Comparison of ENCODE assay signal across 17 mouse cellular contexts in genomic region chr9:103726751-103727462, GRCm38 (mm10). TPM values are rescaled to one million over a fixed set of nuclear protein-coding genes. Genes with fewer than 3 reads are reported as not detected.
A peak's percentile ranks its signal among the peaks of the same experiment; 100 is the strongest.
DNase-seq lines count a peak whose midpoint lies in the region; ATAC-seq and TF ChIP-seq lines count a peak whose summit lies in the region.
"Had no signal": no experiment of that assay in that cellular context is flagged by ENCODE, and none has a peak within 500 bp of the region (broad histone marks: within the 10 kb centered on the region; RNA-seq: fewer than 3 reads in every experiment).

No protein-coding gene starts in this region.

- no peaks in the 10 kb centered on the region for H3K4me1 ChIP-seq in forebrain, embryonic 14.5 days (ENCODE audit: control insufficient read depth, insufficient read depth, low read length)
- H3K4me1 ChIP-seq in forebrain, embryonic 13.5 days = peaks cover 6% of the 10 kb centered on the region; the same call in 1 of the 2 replicates
- H3K4me1 ChIP-seq in limb, embryonic 13.5 days = peaks cover 9% of the 10 kb centered on the region; the same call in 1 of the 2 replicates
- no peaks in the 10 kb centered on the region for H3K4me1 ChIP-seq in limb, embryonic 10.5 days
- no peaks in the 10 kb centered on the region for H3K4me1 ChIP-seq in neural tube, embryonic 15.5 days
- H3K4me1 ChIP-seq: liver, embryonic 13.5 days; megakaryocyte, embryonic 14.5 days had no signal

- peak overlapping the region; percentile 39; the same call in 1 of the 2 replicates for H3K27ac ChIP-seq in forebrain, embryonic 14.5 days (ENCODE audit: low read depth, low read length)
- H3K27ac ChIP-seq in forebrain, embryonic 13.5 days = no peak overlapping the region
- no peak overlapping the region for H3K27ac ChIP-seq in limb, embryonic 13.5 days
- H3K27ac ChIP-seq in limb, embryonic 10.5 days = no peak overlapping the region
- H3K27ac ChIP-seq in neural tube, embryonic 15.5 days (replicated peaks) = no peak overlapping the region
- H3K27ac ChIP-seq: heart, embryonic 15.5 days; liver, embryonic 13.5 days; stomach, postnatal 0 days had no signal

- H3K4me3 ChIP-seq in forebrain, embryonic 14.5 days (ENCODE audit: low read depth, low read length) = no peak overlapping the region
- no peak overlapping the region for H3K4me3 ChIP-seq in forebrain, embryonic 13.5 days
- H3K4me3 ChIP-seq in limb, embryonic 13.5 days = no peak overlapping the region
- no peak overlapping the region for H3K4me3 ChIP-seq in limb, embryonic 10.5 days
- H3K4me3 ChIP-seq in neural tube, embryonic 15.5 days (replicated peaks) = no peak overlapping the region
- H3K4me3 ChIP-seq: heart, embryonic 15.5 days; liver, embryonic 13.5 days; megakaryocyte, embryonic 14.5 days had no signal

- H3K36me3 ChIP-seq in forebrain, embryonic 14.5 days (ENCODE audit: control insufficient read depth, insufficient read depth, low read length) = no peaks in the 10 kb centered on the region
- H3K36me3 ChIP-seq in forebrain, embryonic 13.5 days (ENCODE audit: poor library complexity, severe bottlenecking) = peaks cover 7% of the 10 kb centered on the region
- H3K36me3 ChIP-seq in limb, embryonic 13.5 days = no peaks in the 10 kb centered on the region
- H3K36me3 ChIP-seq in limb, embryonic 10.5 days = no peaks in the 10 kb centered on the region
- no peaks in the 10 kb centered on the region for H3K36me3 ChIP-seq in neural tube, embryonic 15.5 days
- H3K36me3 ChIP-seq: heart, embryonic 15.5 days; liver, embryonic 13.5 days had no signal

- no peak overlapping the region for H3K9ac ChIP-seq in forebrain, embryonic 14.5 days (ENCODE audit: low read length)
- no peak overlapping the region for H3K9ac ChIP-seq in forebrain, embryonic 13.5 days
- no peak overlapping the region for H3K9ac ChIP-seq in limb, embryonic 13.5 days
- H3K9ac ChIP-seq in neural tube, embryonic 15.5 days (replicated peaks) = no peak overlapping the region
- H3K9ac ChIP-seq: heart, embryonic 15.5 days; liver, embryonic 13.5 days had no signal

- no peak for TF ChIP-seq CTCF in brain, embryonic 14.5 days (IDR thresholded peaks at IDR 0.05; ENCODE audit: borderline replicate concordance, extremely low read depth, insufficient read depth, insufficient read length)

- DNase-seq in forebrain, embryonic 14.5 days (ENCODE audit: low spot score) = peak; percentile 9
- DNase-seq in limb, embryonic 10.5 days (ENCODE audit: low spot score) = no peak
- peak; percentile 48 for DNase-seq in brain, embryonic 14.5 days (ENCODE audit: low read depth)
- peak; percentile 45 to 78 for DNase-seq in layer of hippocampus, postnatal 14 days (ENCODE audit: low spot score in 2 of 2)
- no peak for DNase-seq in urinary bladder, postnatal 10 days (ENCODE audit: low spot score)
- DNase-seq: adrenal gland, postnatal 36 days; cerebellum, postnatal 10 days; embryo, embryonic 11 days; kidney, postnatal 14 days; liver, embryonic 13.5 days; thymus, postnatal 4 days had no signal

- H3K9me3 ChIP-seq in forebrain, embryonic 14.5 days (replicated peaks; ENCODE audit: control insufficient read depth, low read length) = no peaks in the 10 kb centered on the region
- no peaks in the 10 kb centered on the region for H3K9me3 ChIP-seq in forebrain, embryonic 13.5 days (replicated peaks)
- no peaks in the 10 kb centered on the region for H3K9me3 ChIP-seq in limb, embryonic 13.5 days
- no peaks in the 10 kb centered on the region for H3K9me3 ChIP-seq in limb, embryonic 10.5 days (replicated peaks)
- no peaks in the 10 kb centered on the region for H3K9me3 ChIP-seq in neural tube, embryonic 15.5 days (replicated peaks)
- H3K9me3 ChIP-seq: heart, embryonic 15.5 days; liver, embryonic 13.5 days had no signal

- TF ChIP-seq POLR2A in brain, embryonic 14.5 days (IDR thresholded peaks at IDR 0.05; ENCODE audit: borderline replicate concordance, extremely low read depth, insufficient read depth, insufficient read length, poor library complexity, severe bottlenecking) = no peak

- WGBS in forebrain, embryonic 14.5 days = 78% methylated on average over 16 of the region's 16 CpGs
- WGBS in forebrain, embryonic 13.5 days = 72% methylated on average over 16 of the region's 16 CpGs
- WGBS in limb, embryonic 13.5 days = 58% methylated on average over 16 of the region's 16 CpGs
- WGBS in limb, embryonic 10.5 days = 88% methylated on average over 16 of the region's 16 CpGs
- WGBS in neural tube, embryonic 15.5 days = 87% methylated on average over 16 of the region's 16 CpGs

- no peak for ATAC-seq in forebrain, embryonic 14.5 days
- ATAC-seq in forebrain, embryonic 13.5 days = no peak
- ATAC-seq in limb, embryonic 13.5 days (ENCODE audit: low FRiP score, low read depth) = no peak
- ATAC-seq in neural tube, embryonic 15.5 days (ENCODE audit: low FRiP score) = no peak

- no peak overlapping the region for H3K4me2 ChIP-seq in forebrain, embryonic 14.5 days (ENCODE audit: low read length)
- H3K4me2 ChIP-seq in forebrain, embryonic 13.5 days = no peak overlapping the region
- H3K4me2 ChIP-seq in limb, embryonic 13.5 days (replicated peaks) = 0 out of 2 replicates have a peak overlapping the region, but pooled peaks have one; percentile 4
- H3K4me2 ChIP-seq in neural tube, embryonic 15.5 days = no peak overlapping the region
- H3K4me2 ChIP-seq: heart, embryonic 15.5 days; liver, embryonic 13.5 days had no signal

- H3K27me3 ChIP-seq in forebrain, embryonic 14.5 days (replicated peaks; ENCODE audit: control insufficient read depth, insufficient read depth, low read length) = no peaks in the 10 kb centered on the region
- no peaks in the 10 kb centered on the region for H3K27me3 ChIP-seq in forebrain, embryonic 13.5 days
- H3K27me3 ChIP-seq in limb, embryonic 13.5 days = no peaks in the 10 kb centered on the region
- H3K27me3 ChIP-seq in limb, embryonic 10.5 days (ENCODE audit: low read depth, poor library complexity, severe bottlenecking) = no peaks in the 10 kb centered on the region
- no peaks in the 10 kb centered on the region for H3K27me3 ChIP-seq in neural tube, embryonic 15.5 days (replicated peaks)
- H3K27me3 ChIP-seq: heart, embryonic 15.5 days; liver, embryonic 13.5 days; megakaryocyte, embryonic 14.5 days had no signal

RNA-seq across cellular contexts. Expression of gene Tmem108, which starts 34.7 kb away (rescaled TPM):
- 41.5 and 62.0 TPM in 2 replicates for polyA plus RNA-seq in forebrain, embryonic 14.5 days (2014; fragmentation: Nextera tagmentation; extraction: Ambion mirVana)
- polyA plus RNA-seq in forebrain, embryonic 13.5 days (2015; fragmentation: Nextera tagmentation; extraction: Ambion mirVana) = 41.4 and 41.5 TPM in 2 replicates
- polyA plus RNA-seq in limb, embryonic 13.5 days (2015; fragmentation: Nextera tagmentation; extraction: Ambion mirVana) = 14.2 and 14.6 TPM in 2 replicates
- 11.5 and 16.0 TPM in 2 replicates for polyA plus RNA-seq in limb, embryonic 10.5 days (2016; fragmentation: Nextera tagmentation; extraction: Ambion mirVana)
- 28.2 and 34.8 TPM in 2 replicates for polyA plus RNA-seq in brain, embryonic 14.5 days (2012; rRNA removed)
- total RNA-seq in layer of hippocampus, postnatal 14 days (2021) = 10 to 100 TPM; 50.2 to 54.2 TPM
- 25.2 and 25.9 TPM in 2 replicates for polyA plus RNA-seq in neural tube, embryonic 15.5 days (2015; fragmentation: Nextera tagmentation; extraction: Ambion mirVana)

Comparison
In these comparisons a context has a peak if more than half of its experiments do, and no peak if none do; other contexts are left out.
1. DNase-seq: peak in forebrain, embryonic 14.5 days (single experiment), brain, embryonic 14.5 days (single experiment) and layer of hippocampus, postnatal 14 days (2 of 2); none in limb, embryonic 10.5 days (single experiment) and urinary bladder, postnatal 10 days (single experiment).